Mouse (Mus musculus) stomach, postnatal 0 days (tissue): ENCODE data around the gene Psg19. TPM values are rescaled to one million over a fixed set of nuclear protein-coding genes. Genes with fewer than 3 reads are reported as not detected.
"Not testable (repeated sequence)": the region's sequence is repeated elsewhere in the genome, so short reads cannot be mapped to it uniquely, and the experiment has no call there.

Source experiments
- ATAC-seq: fragments of 200-750 bp; cut with Nextera tagmentation; 2 replicates; pipeline ENCODE4 v1.8.0; 2017; ENCODE audit not compliant: low FRiP score, low TSS enrichment
- DNase-seq: peaks from one replicate; pipeline ENCODE4 v3.0.0-alpha.2; 2016; ENCODE audit warnings: low spot score
- H3K27ac ChIP-seq: fragments of 300-500 bp; sonication (generic); replicated peaks from 2 replicates; pipeline ENCODE4 v1.5.1; 2014; ENCODE audit warnings: mild to moderate bottlenecking, control low read depth
- H3K27me3 ChIP-seq: fragments of 300-500 bp; sonication (generic); 2 replicates; pipeline ENCODE4 v1.6.1; 2014; ENCODE audit warnings: low read length; ENCODE audit not compliant: control insufficient read depth, insufficient read depth
- H3K36me3 ChIP-seq: fragments of 300-500 bp; sonication (generic); 2 replicates; pipeline ENCODE4 v1.6.1; 2014; ENCODE audit warnings: low read length, mixed read lengths; ENCODE audit not compliant: control insufficient read depth, insufficient read depth
- H3K4me1 ChIP-seq: fragments of 300-500 bp; sonication (generic); replicated peaks from 2 replicates; pipeline ENCODE4 v1.6.1; 2014; ENCODE audit warnings: antibody characterized with exemption; ENCODE audit not compliant: control insufficient read depth, insufficient read depth
- H3K4me2 ChIP-seq: fragments of 300-500 bp; sonication (generic); replicated peaks from 2 replicates; pipeline ENCODE4 v1.6.1; 2014; ENCODE audit warnings: low read depth, mild to moderate bottlenecking, control low read depth, moderate library complexity
- H3K4me3 ChIP-seq: fragments of 300-500 bp; sonication (generic); 2 replicates; pipeline ENCODE4 v1.5.1; 2014; ENCODE audit warnings: low read depth, low read length, control low read depth
- H3K9ac ChIP-seq: fragments of 300-500 bp; sonication (generic); 2 replicates; pipeline ENCODE4 v1.6.1; 2014; ENCODE audit warnings: mild to moderate bottlenecking, low read length, control low read depth, mixed read lengths
- H3K9me3 ChIP-seq: fragments of 300-500 bp; sonication (generic); 2 replicates; pipeline ENCODE4 v1.6.1; 2016; ENCODE audit warnings: low read length; ENCODE audit not compliant: control insufficient read depth
- CTCF ChIP-seq: IDR thresholded peaks from 2 replicates; pipeline ENCODE4 v1.5.1; 2016; ENCODE audit warnings: antibody characterized with exemption, low read depth, mild to moderate bottlenecking, moderate library complexity
- EP300 ChIP-seq: optimal IDR thresholded peaks from 2 replicates; pipeline ENCODE3; 2016; ENCODE audit warnings: antibody characterized with exemption
- WGBS: fragments of 180-500 bp; shearing (Covaris S2); extraction: QIAGEN DNeasy Blood & Tissue Kit; methylation state at CpG from one replicate; pipeline ENCODE4 v1.1.7; 2014; 5-methylcytosine and 5-hydroxymethylcytosine counted together
- polyA plus RNA-seq: library from polyadenylated mRNA; unstranded; fragments of >200 nt; fragmentation: Nextera tagmentation; extraction: Ambion mirVana; gene quantifications from 2 replicates; pipeline ENCODE4 v1.2.1, GENCODE M21; 2015

Gene Psg19
- polyA plus RNA-seq, 1 experiment from 2014 or later = not detected

DNA sequence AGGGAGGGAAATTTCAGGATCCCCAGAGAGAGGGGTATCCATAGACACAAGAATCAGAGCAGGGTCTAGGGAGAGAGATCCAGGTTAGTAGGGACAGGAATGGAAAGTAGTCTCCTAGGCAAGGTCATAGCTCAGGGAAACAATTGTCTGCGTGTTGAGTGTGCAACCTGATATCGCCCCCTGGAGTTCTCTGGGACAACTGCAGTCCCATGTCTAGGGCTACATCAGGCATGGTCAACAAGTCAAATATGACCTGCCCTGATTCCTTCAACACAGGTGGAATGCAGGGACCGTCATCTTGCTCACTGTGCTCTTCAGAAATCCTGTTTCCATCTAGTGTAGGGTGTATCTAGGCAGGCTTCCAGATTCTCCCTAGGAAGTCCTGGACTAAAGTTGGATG lies 809 bp upstream of the Psg19 start:
- H3K36me3 ChIP-seq = no peaks in the 10 kb centered on the region
- ATAC-seq = no peak
- WGBS = 43% methylated on average over 3 of the region's 3 CpGs
- peak; percentile 13 for DNase-seq
- H3K4me2 ChIP-seq = no peak overlapping the region
- no peak for TF ChIP-seq EP300
- peak; percentile 55 for TF ChIP-seq CTCF
- no peak overlapping the region for H3K4me3 ChIP-seq
- no peak overlapping the region for H3K27ac ChIP-seq
- H3K9ac ChIP-seq = no peak overlapping the region
- H3K9me3 ChIP-seq = no peaks in the 10 kb centered on the region
- H3K27me3 ChIP-seq = no peaks in the 10 kb centered on the region
- H3K4me1 ChIP-seq = no peaks in the 10 kb centered on the region

DNA sequence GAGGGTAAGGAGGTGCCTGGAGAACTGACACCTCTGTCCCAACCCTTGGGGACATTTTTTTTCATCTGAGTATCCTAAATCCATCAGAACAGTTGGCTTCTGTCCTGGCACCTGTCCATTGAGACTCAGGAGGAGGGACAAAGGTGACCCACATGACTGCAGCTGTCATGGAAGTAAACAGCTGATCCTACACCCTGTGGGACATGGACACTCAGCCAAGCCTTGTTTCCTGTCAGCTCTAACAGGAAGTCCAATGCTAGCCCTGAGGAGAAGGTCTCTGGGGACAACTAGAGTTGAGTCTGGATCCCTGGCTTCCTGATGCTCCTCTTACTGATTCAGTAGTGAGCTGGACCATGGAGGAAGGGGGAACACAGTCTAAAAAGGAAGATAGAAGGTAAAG lies 7.6 kb downstream of the Psg19 start:
- H3K27ac ChIP-seq, H3K27me3 ChIP-seq, DNase-seq, ATAC-seq, H3K4me1 ChIP-seq, H3K9ac ChIP-seq, H3K4me2 ChIP-seq, H3K9me3 ChIP-seq, H3K4me3 ChIP-seq, H3K36me3 ChIP-seq: not testable (repeated sequence)

DNA sequence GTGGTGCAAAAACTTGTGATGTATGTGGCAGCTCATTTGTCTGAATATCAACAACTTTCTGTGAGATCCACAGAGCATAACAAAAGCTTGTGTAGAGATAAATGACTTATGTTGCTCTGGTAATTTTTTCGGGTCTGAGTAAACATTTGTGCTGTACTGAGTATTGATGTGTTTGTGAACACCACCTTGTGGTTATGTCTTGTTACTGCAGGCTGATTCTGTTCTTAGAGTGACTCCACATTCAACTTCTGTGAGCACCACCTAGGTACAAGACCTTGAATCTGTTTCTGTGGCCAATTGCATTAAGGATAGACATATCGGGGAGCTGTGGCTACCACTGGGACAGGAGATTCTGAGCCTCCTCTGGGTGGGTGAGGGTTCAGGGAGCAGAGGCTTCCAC lies 17.0 kb downstream of the Psg19 start:
- TF ChIP-seq CTCF = peak; percentile 72
- H3K9ac ChIP-seq, H3K27ac ChIP-seq, H3K4me1 ChIP-seq, H3K4me3 ChIP-seq, DNase-seq, H3K9me3 ChIP-seq, ATAC-seq, H3K36me3 ChIP-seq, H3K4me2 ChIP-seq, H3K27me3 ChIP-seq: not testable (repeated sequence)
- WGBS = 31% methylated on average over 2 of the region's 2 CpGs

DNA sequence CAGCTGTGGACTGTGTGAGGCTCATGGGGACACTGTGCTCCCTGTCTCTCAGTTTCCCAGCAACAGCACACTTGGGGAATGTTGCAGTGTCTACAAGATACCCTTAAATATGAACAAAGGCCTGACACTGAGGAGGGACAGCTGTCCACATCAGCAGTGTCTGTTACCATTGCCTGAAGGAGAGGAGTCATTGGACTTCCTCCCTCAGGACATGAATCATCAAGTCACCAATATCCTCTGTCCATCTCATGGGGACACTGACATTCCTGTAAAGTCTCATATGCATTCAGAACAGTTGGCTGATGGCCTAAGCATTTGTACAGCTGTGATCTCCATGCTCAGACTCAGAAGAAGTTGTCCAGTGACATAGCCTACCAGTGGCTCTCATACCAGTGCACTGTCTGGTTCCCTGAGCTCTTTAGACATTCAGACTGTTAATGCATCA lies 19.0 kb downstream of the Psg19 start:
- Histone ChIP-seq H3K4me3 (no peak overlapping the region), H3K27ac (no peak overlapping the region), H3K4me2 (no peak overlapping the region), H3K27me3 (no peaks in the 10 kb centered on the region), H3K36me3 (no peaks in the 10 kb centered on the region), H3K9me3 (no peaks in the 10 kb centered on the region), H3K4me1 (no peaks in the 10 kb centered on the region), H3K9ac (no peak overlapping the region)
- 0 out of 2 replicates have a peak, but pooled peaks have one; percentile 24 for ATAC-seq
- DNase-seq = no peak
- TF ChIP-seq CTCF (no peak), EP300 (no peak)

DNA sequence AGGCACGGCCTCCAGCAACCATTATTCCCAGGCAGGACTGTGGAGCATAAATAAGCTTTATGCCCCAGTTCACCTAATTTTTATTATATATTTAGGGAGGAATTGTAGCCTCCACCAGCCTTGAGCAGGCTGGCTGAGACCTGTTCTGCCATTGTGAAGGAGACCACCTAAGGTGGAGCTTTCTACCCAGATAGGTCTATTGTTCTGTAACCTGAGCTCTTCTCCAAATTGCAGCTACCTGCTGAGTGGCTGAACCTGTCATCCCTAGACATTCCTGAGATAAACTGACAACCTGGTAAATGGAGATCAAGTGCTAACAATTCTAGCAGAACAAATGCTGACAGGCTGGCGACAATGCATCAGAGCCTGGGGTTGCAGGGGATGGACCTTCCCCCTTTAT lies 35.4 kb downstream of the Psg19 start:
- no CpG with 5 or more reads among the region's 2 CpGs for WGBS
- H3K27ac ChIP-seq, H3K4me2 ChIP-seq, H3K4me1 ChIP-seq, ATAC-seq, H3K9ac ChIP-seq, H3K4me3 ChIP-seq, DNase-seq, H3K27me3 ChIP-seq, H3K36me3 ChIP-seq, H3K9me3 ChIP-seq: not testable (repeated sequence)

DNA sequence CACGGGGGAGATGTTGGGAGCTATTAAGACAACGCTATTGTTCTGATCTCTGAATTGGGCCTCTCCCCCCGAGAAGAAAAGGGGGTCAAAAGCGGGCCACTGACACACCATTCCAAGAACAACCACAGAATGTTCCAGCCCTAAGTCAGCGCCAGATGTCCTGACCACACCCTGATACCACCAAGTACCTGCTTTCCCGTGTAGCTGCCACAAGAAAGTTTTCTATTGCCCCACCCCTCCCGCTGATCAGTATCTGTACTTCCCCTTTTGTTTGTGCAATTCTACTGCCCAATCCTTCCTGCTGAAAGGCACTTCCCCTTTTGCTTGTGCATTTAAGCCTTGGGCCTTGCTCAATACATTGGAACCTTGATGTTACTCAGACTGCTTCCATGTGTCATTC lies 38.2 kb downstream of the Psg19 start:
- not testable (repeated sequence) for H3K4me1 ChIP-seq, H3K4me3 ChIP-seq, H3K27me3 ChIP-seq, H3K36me3 ChIP-seq, H3K27ac ChIP-seq, H3K9ac ChIP-seq, H3K9me3 ChIP-seq, ATAC-seq, H3K4me2 ChIP-seq
- WGBS = 78% methylated on average over 7 of the region's 7 CpGs
- DNase-seq = peak; percentile 18
